Comparison of ENCODE assay signal across 14 mouse cellular contexts in genomic region chr14:52011683-52012082, GRCm38 (mm10). TPM values are rescaled to one million over a fixed set of nuclear protein-coding genes. Genes with fewer than 3 reads are reported as not detected.
DNase-seq lines count a peak whose midpoint lies in the region; ATAC-seq lines count a peak whose summit lies in the region.
"Had no signal": no experiment of that assay in that cellular context is flagged by ENCODE, and none has a peak within 500 bp of the region (broad histone marks: within the 10 kb centered on the region; RNA-seq: fewer than 3 reads in every experiment).

No protein-coding gene starts in this region.

- WGBS in kidney, embryonic 16.5 days: 59% methylated on average over 1 of the region's 1 CpGs
- 41% methylated on average over 1 of the region's 1 CpGs for WGBS in forebrain, embryonic 10.5 days
- 32% methylated on average over 1 of the region's 1 CpGs for whole genome bisulfite sequencing in hindbrain, embryonic 16.5 days
- WGBS in neural tube, embryonic 13.5 days: 43% methylated on average over 1 of the region's 1 CpGs

- H3K4me3 ChIP-seq in kidney, embryonic 16.5 days (ENCODE audit: low read length): no peak overlapping the region
- H3K4me3 ChIP-seq in forebrain, embryonic 10.5 days: peak overlapping the region; percentile 80
- H3K4me3 ChIP-seq in hindbrain, embryonic 16.5 days (ENCODE audit: low read length): no peak overlapping the region
- H3K4me3 ChIP-seq in neural tube, embryonic 13.5 days: no peak overlapping the region

- DNase-seq in kidney, adult 9 months: no peak
- DNase-seq in forebrain, embryonic 10.5 days (ENCODE audit: extremely low spot score, low spot score): no peak
- DNase-seq in gastrocnemius, postnatal 10 days: no peak
- no peak for DNase-seq in lung, postnatal 4 days
- DNase-seq in kidney, postnatal 4 days: no peak
- DNase-seq: heart, postnatal 14 days; kidney, postnatal 14 days; spleen, adult 18-20 months had no signal

- H3K4me1 ChIP-seq in kidney, embryonic 16.5 days (ENCODE audit: insufficient read depth, low read length): peaks cover 64% of the 10 kb centered on the region
- peaks cover 86% of the 10 kb centered on the region for H3K4me1 ChIP-seq in forebrain, embryonic 10.5 days
- peaks cover 63% of the 10 kb centered on the region for H3K4me1 ChIP-seq in hindbrain, embryonic 16.5 days (ENCODE audit: control insufficient read depth, insufficient read depth, low read depth, low read length)
- peaks cover 81% of the 10 kb centered on the region for H3K4me1 ChIP-seq in neural tube, embryonic 13.5 days (replicated peaks)

- no peaks in the 10 kb centered on the region for H3K9me3 ChIP-seq in kidney, embryonic 16.5 days (ENCODE audit: low read length)
- H3K9me3 ChIP-seq in forebrain, embryonic 10.5 days: no peaks in the 10 kb centered on the region
- H3K9me3 ChIP-seq in hindbrain, embryonic 16.5 days (ENCODE audit: control insufficient read depth, low read length): no peaks in the 10 kb centered on the region
- no peaks in the 10 kb centered on the region for H3K9me3 ChIP-seq in neural tube, embryonic 13.5 days

- H3K27ac ChIP-seq in kidney, embryonic 16.5 days (ENCODE audit: low read length): peak overlapping the region; percentile 72
- peak overlapping the region; percentile 100 for H3K27ac ChIP-seq in forebrain, embryonic 10.5 days
- peak overlapping the region; percentile 96 for H3K27ac ChIP-seq in hindbrain, embryonic 16.5 days (ENCODE audit: low read depth, low read length)
- H3K27ac ChIP-seq in neural tube, embryonic 13.5 days (replicated peaks): peak overlapping the region; percentile 98

- no peaks in the 10 kb centered on the region for H3K27me3 ChIP-seq in kidney, embryonic 16.5 days (ENCODE audit: insufficient read depth, low read length)
- H3K27me3 ChIP-seq in forebrain, embryonic 10.5 days (ENCODE audit: poor library complexity, severe bottlenecking): no peaks in the 10 kb centered on the region
- H3K27me3 ChIP-seq in hindbrain, embryonic 16.5 days (replicated peaks; ENCODE audit: control insufficient read depth, insufficient read depth, low read length): no peaks in the 10 kb centered on the region
- no peaks in the 10 kb centered on the region for H3K27me3 ChIP-seq in neural tube, embryonic 13.5 days

- no peak overlapping the region for H3K4me2 ChIP-seq in kidney, embryonic 16.5 days (replicated peaks; ENCODE audit: low read depth, low read length)
- H3K4me2 ChIP-seq in hindbrain, embryonic 16.5 days (ENCODE audit: low read length): no peak overlapping the region
- peak overlapping the region; percentile 72 for H3K4me2 ChIP-seq in neural tube, embryonic 13.5 days

- ATAC-seq in kidney, embryonic 16.5 days (ENCODE audit: low FRiP score, low TSS enrichment): no peak
- no peak for ATAC-seq in hindbrain, embryonic 16.5 days
- ATAC-seq in neural tube, embryonic 13.5 days (ENCODE audit: low read depth): no peak

- peaks cover 22% of the 10 kb centered on the region for H3K36me3 ChIP-seq in kidney, embryonic 16.5 days (ENCODE audit: insufficient read depth, low read length)
- peaks cover 33% of the 10 kb centered on the region for H3K36me3 ChIP-seq in forebrain, embryonic 10.5 days (replicated peaks)
- peaks cover 19% of the 10 kb centered on the region for H3K36me3 ChIP-seq in hindbrain, embryonic 16.5 days (ENCODE audit: control insufficient read depth, insufficient read depth, low read length)
- peaks cover 25% of the 10 kb centered on the region for H3K36me3 ChIP-seq in neural tube, embryonic 13.5 days

- H3K9ac ChIP-seq in kidney, embryonic 16.5 days (replicated peaks; ENCODE audit: low read length): no peak overlapping the region
- H3K9ac ChIP-seq in hindbrain, embryonic 16.5 days (ENCODE audit: low read depth, low read length): no peak overlapping the region
- no peak overlapping the region for H3K9ac ChIP-seq in neural tube, embryonic 13.5 days

RNA-seq across cellular contexts. Expression of gene Tmem253, which starts 3.8 kb away (rescaled TPM):
- 1.0 and 1.6 TPM in 2 replicates for polyA plus RNA-seq in kidney, embryonic 16.5 days (2015; fragmentation: Nextera tagmentation; extraction: Ambion mirVana)
- polyA plus RNA-seq in forebrain, embryonic 10.5 days (2016; fragmentation: Nextera tagmentation; extraction: Ambion mirVana): 0.63 and 0.96 TPM in 2 replicates
- polyA plus RNA-seq in hindbrain, embryonic 16.5 days (2015; fragmentation: Nextera tagmentation; extraction: Ambion mirVana): 0.39 and 0.51 TPM in 2 replicates
- not detected in 2 replicates for polyA plus RNA-seq in neural tube, embryonic 13.5 days (2015; fragmentation: Nextera tagmentation; extraction: Ambion mirVana)
- 1 to 10 TPM in 1 of 2 experiments, under 1 TPM in 1; 0.85 to 1.0 TPM for total RNA-seq in gastrocnemius, postnatal 10 days (2021)

RNA-seq across cellular contexts. Expression of gene Zfp219, which starts 8.8 kb away (rescaled TPM):
- 38.9 and 39.2 TPM in 2 replicates for polyA plus RNA-seq in kidney, embryonic 16.5 days (2015; fragmentation: Nextera tagmentation; extraction: Ambion mirVana)
- polyA plus RNA-seq in forebrain, embryonic 10.5 days (2016; fragmentation: Nextera tagmentation; extraction: Ambion mirVana): 85.4 and 87.6 TPM in 2 replicates
- 23.7 and 28.0 TPM in 2 replicates for polyA plus RNA-seq in hindbrain, embryonic 16.5 days (2015; fragmentation: Nextera tagmentation; extraction: Ambion mirVana)
- 32.3 and 32.5 TPM in 2 replicates for polyA plus RNA-seq in neural tube, embryonic 13.5 days (2015; fragmentation: Nextera tagmentation; extraction: Ambion mirVana)
- total RNA-seq in gastrocnemius, postnatal 10 days (2021): 10 to 100 TPM; 17.6 to 23.1 TPM

RNA-seq across cellular contexts. Expression of gene Arhgef40, which starts 27.2 kb away (rescaled TPM):
- polyA plus RNA-seq in kidney, embryonic 16.5 days (2015; fragmentation: Nextera tagmentation; extraction: Ambion mirVana): 92.1 and 97.8 TPM in 2 replicates
- 97.5 and 102 TPM in 2 replicates for polyA plus RNA-seq in forebrain, embryonic 10.5 days (2016; fragmentation: Nextera tagmentation; extraction: Ambion mirVana)
- 63.4 and 74.4 TPM in 2 replicates for polyA plus RNA-seq in hindbrain, embryonic 16.5 days (2015; fragmentation: Nextera tagmentation; extraction: Ambion mirVana)
- polyA plus RNA-seq in neural tube, embryonic 13.5 days (2015; fragmentation: Nextera tagmentation; extraction: Ambion mirVana): 69.0 and 72.9 TPM in 2 replicates
- 10 to 100 TPM; 40.7 to 55.7 TPM for total RNA-seq in gastrocnemius, postnatal 10 days (2021)

RNA-seq across cellular contexts. Expression of gene Olfr221, which starts 30.6 kb away (rescaled TPM):
- not detected in 2 replicates for polyA plus RNA-seq in kidney, embryonic 16.5 days (2015; fragmentation: Nextera tagmentation; extraction: Ambion mirVana)
- polyA plus RNA-seq in forebrain, embryonic 10.5 days (2016; fragmentation: Nextera tagmentation; extraction: Ambion mirVana): not detected in 2 replicates
- polyA plus RNA-seq in hindbrain, embryonic 16.5 days (2015; fragmentation: Nextera tagmentation; extraction: Ambion mirVana): not detected in 2 replicates
- not detected in 2 replicates for polyA plus RNA-seq in neural tube, embryonic 13.5 days (2015; fragmentation: Nextera tagmentation; extraction: Ambion mirVana)
- not detected for total RNA-seq in gastrocnemius, postnatal 10 days (2021)
- total RNA-seq: ES-E14; gastrocnemius, adult 8-10 months; heart, postnatal 14 days had no signal
- polyA plus RNA-seq: limb, embryonic 14.5 days had no signal
